Mouse (Mus musculus) megakaryocyte, adult 5-6 weeks (primary cell): ENCODE measurements around the gene Fancd2. TPM values are rescaled to one million over a fixed set of nuclear protein-coding genes. Genes with fewer than 3 reads are reported as not detected.
A peak's percentile ranks its signal among the peaks of the same experiment; 100 is the strongest.

Source experiments
- ATAC-seq: 2 replicates; pipeline ENCODE4 v1.8.0; 2016; ENCODE audit warnings: mild to moderate bottlenecking, inconsistent platforms; ENCODE audit not compliant: poor library complexity, severe bottlenecking
- total RNA-seq, 2 experiments: library from RNA; stranded (forward) in 1 of 2; stranded (reverse) in 1 of 2; fragments of 153-499, 151-499 nt in 1 of 2; fragments of 221-1000, 200-1000 nt in 1 of 2; gene quantifications; 2 replicates each; pipeline versions ENCODE4 v1.2.3 to v1.2.4; 2015 to 2017

The Fancd2 gene
- total RNA-seq (2015) (8.7 and 10.7 TPM in 2 replicates), total RNA-seq (2017) (14.4 and 16.2 TPM in 2 replicates)

- ATAC-seq = peak; percentile 99
Measured at GRCm38 (mm10) chr6:113530932-113531839, at the start of gene Fancd2, which contains the start of gene Emc3. Fancd2 (plus strand) TSS chr6:113531682. Emc3 (minus strand) TSS chr6:113531652.

DNA sequence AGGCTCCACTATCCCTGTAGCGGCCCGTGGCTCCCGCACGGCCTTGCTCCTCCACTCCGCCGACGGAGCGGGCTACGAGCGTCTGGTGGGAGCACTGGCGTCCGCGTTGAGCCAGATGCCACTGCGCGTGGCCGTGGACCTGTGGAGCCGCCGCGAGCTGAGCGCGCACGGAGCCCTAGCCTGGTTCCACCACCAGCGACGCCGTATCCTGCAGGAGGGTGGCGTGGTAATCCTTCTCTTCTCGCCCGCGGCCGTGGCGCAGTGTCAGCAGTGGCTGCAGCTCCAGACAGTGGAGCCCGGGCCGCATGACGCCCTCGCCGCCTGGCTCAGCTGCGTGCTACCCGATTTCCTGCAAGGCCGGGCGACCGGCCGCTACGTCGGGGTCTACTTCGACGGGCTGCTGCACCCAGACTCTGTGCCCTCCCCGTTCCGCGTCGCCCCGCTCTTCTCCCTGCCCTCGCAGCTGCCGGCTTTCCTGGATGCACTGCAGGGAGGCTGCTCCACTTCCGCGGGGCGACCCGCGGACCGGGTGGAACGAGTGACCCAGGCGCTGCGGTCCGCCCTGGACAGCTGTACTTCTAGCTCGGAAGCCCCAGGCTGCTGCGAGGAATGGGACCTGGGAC lies 48.9 kb upstream of the Fancd2 start:
- ATAC-seq = peak; percentile 58

DNA sequence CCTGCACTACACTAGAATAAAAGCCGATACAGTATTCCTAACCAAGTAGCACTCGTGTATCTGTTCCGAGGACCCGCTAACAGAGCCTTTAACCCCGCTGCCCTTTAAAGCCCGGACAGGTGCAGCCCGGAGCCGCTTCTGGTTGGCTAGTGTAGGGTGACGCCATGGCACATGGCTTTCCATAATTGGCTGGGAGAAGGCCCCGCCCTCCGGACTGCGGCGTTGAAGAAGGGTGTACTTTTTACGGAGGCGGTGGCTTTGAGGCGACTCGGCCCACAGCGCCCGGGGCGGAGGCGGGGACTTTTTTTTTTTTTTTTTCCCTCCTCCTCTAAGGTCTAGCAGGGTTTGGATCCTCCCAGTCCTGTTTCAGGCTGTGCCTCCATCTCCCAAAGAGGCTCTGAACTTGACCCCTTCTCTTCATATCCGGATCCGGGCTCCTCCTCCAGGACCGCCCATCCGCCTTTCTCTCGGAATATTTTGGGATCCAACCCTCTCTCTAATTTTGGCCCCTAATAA lies 48.3 kb upstream of the Fancd2 start, which contains the start of gene Creld1:
TSS of gene Creld1 (plus strand) at position 198 of the 516 bp plus-strand sequence.
- ATAC-seq = peak; percentile 96

DNA sequence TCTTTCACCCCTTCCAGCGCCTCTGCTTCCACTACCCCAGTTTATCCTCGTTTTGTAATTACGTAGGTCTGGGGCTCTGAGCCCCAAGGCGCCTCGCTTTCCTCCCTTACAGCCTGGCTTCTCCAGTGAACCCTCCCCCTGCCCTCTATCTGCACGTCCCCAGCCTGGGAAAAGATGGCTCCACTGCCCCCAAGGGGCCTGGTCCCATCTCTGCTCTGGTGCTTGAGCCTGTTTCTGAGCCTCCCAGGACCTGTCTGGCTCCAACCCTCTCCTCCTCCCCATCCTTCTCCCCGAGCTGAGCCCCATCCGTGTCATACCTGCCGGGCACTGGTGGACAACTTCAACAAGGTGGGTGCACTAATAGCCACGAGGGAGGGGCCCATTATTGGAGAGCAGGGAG lies 47.8 kb upstream of the Fancd2 start:
- peak; percentile 10; the same call in 1 of the 2 replicates for ATAC-seq

DNA sequence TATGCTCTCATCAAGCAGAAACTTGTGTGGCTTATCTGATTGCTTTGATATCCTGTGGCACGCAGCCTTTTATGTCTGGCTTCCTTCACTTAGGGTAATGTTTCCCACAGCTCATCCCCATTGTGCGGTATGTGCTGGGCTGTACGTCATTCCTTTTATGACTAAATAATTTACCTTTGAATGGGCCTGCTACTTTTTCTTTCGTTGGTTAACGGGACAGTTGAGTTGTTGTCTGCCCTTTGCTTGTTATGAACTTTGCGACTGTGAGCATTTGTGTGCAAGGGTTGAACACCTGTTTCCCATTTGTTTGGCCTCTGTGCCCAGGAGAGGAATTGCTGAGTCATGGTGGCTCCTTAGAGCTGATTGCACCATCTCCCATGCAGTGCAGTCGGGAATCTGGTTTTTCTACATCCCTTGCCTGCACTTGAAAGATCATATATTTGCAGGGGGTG lies 44.3 kb upstream of the Fancd2 start:
- ATAC-seq = no peak

DNA sequence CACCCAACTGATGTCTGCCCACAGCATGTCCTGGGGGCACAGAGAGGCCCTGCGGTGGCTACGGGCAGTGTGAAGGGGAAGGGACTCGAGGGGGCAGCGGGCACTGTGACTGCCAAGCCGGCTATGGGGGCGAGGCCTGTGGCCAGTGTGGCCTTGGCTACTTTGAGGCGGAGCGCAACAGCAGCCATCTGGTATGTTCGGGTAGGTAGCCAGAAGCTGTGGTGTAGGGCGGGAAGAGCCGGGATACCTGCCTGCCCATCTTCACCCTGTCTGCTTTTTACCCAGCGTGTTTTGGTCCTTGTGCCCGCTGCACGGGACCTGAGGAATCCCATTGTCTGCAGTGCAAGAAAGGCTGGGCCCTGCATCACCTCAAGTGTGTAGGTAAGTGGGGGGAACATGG lies 42.1 kb upstream of the Fancd2 start:
- no peak for ATAC-seq

DNA sequence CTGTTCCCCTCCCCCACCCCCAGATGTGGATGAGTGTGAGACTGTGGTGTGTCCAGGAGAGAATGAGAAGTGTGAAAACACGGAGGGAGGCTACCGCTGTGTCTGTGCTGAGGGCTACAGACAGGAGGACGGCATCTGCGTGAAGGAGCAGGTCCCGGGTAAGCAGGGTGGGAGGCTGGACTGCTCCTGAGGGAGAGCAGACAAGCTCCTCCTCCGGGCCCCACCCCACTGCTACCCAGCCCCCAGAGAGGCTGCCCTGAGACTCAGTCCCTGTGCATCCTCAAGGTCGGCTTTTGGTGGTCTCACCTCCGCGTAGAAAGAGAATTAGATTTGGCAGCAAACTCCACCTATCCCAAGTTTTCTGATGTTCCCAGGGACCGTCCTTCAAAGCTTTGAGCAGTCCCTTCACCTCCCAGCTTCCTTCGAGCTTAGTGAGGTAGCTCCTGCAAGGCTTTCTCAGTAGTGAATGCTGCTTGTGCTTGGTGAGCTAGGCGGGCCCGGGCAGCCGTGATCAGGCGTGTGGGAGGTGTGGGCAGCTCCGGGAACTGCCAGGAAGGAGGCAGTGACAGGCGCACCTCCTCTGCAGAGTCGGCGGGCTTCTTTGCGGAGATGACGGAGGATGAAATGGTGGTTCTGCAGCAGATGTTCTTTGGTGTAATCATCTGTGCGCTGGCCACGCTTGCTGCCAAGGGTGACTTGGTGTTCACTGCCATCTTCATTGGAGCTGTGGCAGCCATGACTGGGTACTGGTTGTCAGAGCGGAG lies 39.2 kb upstream of the Fancd2 start:
- ATAC-seq = no peak

- peak; percentile 89 for ATAC-seq
Measured at GRCm38 (mm10) chr6:113494258-113494788, 37.2 kb upstream of the Fancd2 start.

DNA sequence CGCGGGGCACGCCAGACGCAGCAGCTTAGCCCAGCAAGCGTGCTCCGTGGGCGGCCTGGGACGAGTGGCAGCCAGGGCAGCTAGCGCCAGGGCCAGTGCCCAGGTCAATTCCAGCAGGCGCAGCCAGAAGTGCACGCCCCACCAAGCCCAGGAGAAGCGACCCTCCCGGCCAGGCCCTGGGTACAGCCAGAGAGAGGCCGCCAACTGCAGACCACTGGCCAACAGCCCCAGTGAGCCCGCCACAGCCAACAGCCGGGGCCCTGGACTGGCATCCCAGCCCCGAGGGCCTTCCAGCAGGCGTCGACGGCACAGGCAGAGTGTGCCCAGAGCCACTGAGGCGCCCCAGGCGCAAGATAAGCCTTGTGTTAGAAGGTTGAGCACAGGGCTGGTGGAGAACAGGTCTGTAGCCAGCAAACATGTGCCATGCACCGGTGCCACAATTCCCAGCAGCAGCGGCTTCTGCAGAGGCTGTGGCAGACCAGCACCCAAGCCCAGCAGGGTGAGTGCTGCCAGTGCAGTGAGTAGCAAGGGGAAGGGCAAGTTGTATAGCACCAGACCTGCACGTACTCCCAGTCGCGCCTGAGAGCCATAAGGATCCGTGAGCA lies 36.3 kb upstream of the Fancd2 start:
- no peak for ATAC-seq

DNA sequence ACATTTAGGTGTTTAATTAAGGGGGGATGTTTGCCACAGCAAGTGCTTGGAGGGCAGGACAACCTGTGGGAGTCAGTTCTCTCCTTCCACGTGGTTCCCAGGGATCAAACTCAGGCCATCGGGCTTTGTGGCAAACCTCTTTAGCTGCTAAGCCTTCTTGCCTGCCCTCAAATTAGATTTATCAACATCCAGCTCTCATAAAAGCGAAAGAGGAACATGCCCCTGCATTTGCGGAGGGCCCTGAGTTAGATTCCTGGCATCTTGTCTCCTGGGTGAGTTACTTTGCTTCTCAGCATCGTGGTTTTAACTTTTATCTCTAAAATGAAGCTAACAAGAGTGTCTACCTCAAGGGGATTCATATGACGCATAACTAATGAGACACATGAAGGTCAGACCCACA lies 32.1 kb upstream of the Fancd2 start:
- no peak for ATAC-seq

DNA sequence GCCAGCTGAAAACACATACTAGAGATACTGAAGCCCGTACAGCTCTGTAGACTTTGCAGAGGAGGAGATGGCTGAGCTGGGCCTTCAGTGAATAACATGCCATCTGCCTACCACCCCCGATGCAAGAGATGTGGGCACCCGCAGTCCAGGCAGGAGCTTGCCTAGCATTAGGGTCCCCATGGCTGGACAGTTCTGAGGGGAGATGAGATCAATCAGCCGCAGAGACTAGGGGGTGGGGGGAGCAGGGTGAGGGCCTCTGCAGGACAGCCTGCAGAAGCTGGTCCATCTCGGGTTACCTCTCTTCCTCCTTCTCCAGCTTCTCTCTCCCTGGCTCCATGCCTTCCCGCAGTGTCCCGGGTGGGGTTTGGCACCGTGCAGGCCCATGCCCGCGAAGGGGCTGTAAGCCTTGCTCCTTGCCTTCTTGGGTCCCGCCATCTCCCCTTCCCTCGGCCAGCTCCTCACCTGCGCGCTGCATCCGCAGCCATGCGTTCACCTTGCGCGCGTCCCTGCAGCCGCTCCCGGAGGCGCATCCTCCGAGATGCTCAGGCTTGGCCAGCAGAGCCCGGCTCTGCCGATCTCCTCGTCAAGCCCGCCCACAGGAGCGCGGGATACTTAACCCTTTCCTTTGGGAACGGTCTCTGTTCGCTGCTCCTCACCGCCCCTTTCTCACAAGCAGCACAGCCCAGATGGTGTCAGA lies 29.9 kb upstream of the Fancd2 start, which contains the start of gene Prrt3:
TSS of gene Prrt3 (minus strand) at position 544 of the 697 bp plus-strand sequence.
- no peak for ATAC-seq

DNA sequence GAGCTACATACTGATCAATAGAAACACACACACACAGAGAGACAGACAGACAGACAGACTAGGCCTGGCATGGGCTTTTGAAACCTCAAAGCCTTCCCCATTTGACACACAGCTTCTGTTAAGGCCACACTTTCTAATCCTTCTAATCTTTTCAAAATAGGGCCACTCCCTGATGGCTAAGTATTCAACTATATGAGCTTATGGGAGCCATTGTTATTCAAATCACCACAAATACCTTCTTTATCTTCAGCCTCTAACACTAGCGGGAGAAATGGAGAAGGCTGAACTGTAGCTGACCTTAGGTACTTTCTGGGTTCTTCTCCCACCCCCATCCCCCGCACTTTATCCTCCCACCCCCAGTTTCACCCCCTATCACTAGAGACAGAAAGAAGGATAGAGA lies 28.7 kb upstream of the Fancd2 start:
- ATAC-seq = no peak

- no peak for ATAC-seq
Measured at GRCm38 (mm10) chr6:113505689-113506088, 25.8 kb upstream of the Fancd2 start.

DNA sequence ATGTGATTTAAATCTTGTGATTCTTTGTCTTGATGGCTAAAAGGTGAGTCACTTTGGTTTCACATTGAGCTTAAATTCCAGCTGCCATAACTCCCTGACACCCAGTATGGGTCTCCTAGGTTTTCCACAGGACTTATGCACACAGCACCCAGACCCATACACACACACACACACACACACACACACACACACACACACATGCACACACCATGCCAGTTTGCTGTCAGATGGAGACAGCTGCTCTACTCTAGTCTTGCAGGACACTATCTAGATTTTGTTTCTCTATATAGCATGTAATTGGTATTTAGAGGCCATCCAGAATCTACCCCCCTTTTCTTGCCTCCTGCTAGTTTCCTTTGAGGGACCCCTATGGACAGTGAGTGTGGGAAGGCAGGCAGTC lies 24.4 kb upstream of the Fancd2 start:
- ATAC-seq = no peak

GRCm38 (mm10) chr6:113508272-113508946 lies 23.1 kb upstream of the Fancd2 start:
- ATAC-seq = no peak

GRCm38 (mm10) chr6:113508947-113509280 lies 22.6 kb upstream of the Fancd2 start:
- no peak for ATAC-seq

DNA sequence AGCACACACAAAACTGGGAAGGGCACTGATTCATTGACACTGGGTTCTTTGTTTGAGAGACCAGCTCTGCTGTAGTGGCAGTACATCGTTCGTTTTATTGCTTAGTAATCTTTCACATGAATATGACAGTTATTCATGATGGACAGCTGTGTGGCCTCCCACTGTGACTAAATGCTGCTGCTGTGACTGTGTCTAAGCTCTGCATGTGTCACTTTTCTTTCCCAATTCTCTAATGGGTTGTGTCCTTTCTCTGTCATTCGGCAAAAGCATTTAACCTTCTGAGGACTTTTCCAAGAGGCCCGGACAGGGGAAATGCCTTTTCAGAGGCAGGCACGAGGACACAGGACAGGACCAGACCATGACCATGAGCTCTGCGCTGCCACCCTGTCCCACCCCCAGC lies 17.5 kb upstream of the Fancd2 start:
- no peak for ATAC-seq

DNA sequence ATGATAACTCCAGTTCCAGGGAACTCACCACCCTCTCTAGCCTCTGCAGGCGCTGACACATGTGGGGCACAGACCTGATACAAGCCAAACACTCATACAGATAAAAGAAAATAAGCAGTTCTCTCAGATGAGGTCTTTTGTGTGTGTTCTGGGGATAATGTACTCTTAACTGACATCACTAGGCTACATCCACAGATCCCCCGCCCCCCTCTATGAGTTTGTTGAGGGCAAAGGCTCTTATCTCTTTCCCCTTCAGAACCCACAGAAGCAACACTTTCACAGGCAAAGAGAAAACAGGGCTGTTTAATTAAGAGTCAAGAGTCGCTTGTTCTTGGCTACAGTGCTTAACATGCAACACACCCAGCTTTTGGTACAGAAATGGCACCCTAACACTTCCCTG lies 16.9 kb upstream of the Fancd2 start:
- ATAC-seq = no peak

DNA sequence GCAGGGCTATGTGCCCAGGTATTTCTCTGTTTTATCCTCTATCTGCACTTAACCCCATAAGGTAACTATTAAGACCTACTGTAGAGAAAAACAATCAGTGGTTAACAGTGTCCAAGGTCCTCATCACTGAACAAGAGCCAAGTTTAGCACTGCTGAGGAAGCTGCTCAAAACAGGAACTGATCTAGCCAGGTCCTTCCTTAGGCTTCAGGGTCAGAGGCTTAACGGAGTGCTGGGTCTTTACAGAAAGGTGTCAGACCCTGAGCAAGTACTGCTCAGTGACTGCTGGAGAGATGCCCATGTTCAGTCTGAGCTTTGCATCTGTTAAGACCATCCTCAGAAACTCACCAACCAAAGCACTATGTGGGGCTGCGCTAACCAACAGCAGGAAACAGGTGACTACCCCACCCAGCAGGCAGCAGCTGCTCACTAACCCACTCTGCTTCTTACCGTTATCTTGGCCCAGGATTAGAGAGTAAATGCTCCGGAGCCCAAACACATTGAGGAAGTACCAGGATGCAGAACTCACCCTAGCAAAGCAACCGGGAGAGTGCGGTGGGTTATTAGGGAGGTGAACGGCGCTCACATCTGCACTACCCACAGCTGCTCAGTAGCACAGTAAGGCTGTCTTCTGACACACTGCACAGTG lies 13.9 kb upstream of the Fancd2 start:
- peak; percentile 66 for ATAC-seq
